Mouse (Mus musculus) bone marrow, adult 2 months (tissue): ENCODE data around the gene Vdac1. TPM values are rescaled to one million over a fixed set of nuclear protein-coding genes. Genes with fewer than 3 reads are reported as not detected.

Source experiments
- H3K27ac ChIP-seq: fragments of 200-500 bp; 2 replicates; pipeline ENCODE4 v1.5.1; 2012; ENCODE audit warnings: low read depth, mild to moderate bottlenecking, control low read depth, inconsistent platforms, low read length; ENCODE audit not compliant: control insufficient read depth, poor library complexity, insufficient read depth
- H3K4me1 ChIP-seq: fragments of 200-500 bp; 2 replicates; pipeline ENCODE4 v1.6.1; 2011; ENCODE audit warnings: low read length; ENCODE audit not compliant: control insufficient read depth, insufficient read depth
- H3K4me3 ChIP-seq: fragments of 200-500 bp; replicated peaks from 2 replicates; pipeline ENCODE3; 2011; ENCODE audit warnings: mild to moderate bottlenecking, low read depth, low read length, control low read depth; ENCODE audit not compliant: control insufficient read depth
- CTCF ChIP-seq: fragments of 200-500 bp; IDR thresholded peaks from 2 replicates; pipeline ENCODE4 v1.5.1; 2011; ENCODE audit warnings: low read length, control low read depth; ENCODE audit not compliant: control insufficient read depth, insufficient read depth
- POLR2A ChIP-seq: fragments of 200-500 bp; IDR thresholded peaks from 2 replicates; pipeline ENCODE4 v1.6.1; 2011; ENCODE audit warnings: low read depth, mild to moderate bottlenecking, control low read depth, low read length, borderline replicate concordance; ENCODE audit not compliant: control insufficient read depth
- WGBS: fragments of 180-500 bp; shearing (Covaris S2); methylation state at CpG from one replicate; pipeline ENCODE4 v1.1.7; 2018; 5-methylcytosine and 5-hydroxymethylcytosine counted together
- polyA plus RNA-seq: library from polyadenylated mRNA; stranded (reverse); fragments of >200 nt; gene quantifications from 2 replicates; pipeline ENCODE4 v1.2.4, GENCODE M21; 2011; ENCODE audit warnings: low replicate concordance; ENCODE audit not compliant: missing spikeins, insufficient read depth, insufficient read length

Vdac1 gene
- 68.5 and 89.4 TPM in 2 replicates for polyA plus RNA-seq

DNA sequence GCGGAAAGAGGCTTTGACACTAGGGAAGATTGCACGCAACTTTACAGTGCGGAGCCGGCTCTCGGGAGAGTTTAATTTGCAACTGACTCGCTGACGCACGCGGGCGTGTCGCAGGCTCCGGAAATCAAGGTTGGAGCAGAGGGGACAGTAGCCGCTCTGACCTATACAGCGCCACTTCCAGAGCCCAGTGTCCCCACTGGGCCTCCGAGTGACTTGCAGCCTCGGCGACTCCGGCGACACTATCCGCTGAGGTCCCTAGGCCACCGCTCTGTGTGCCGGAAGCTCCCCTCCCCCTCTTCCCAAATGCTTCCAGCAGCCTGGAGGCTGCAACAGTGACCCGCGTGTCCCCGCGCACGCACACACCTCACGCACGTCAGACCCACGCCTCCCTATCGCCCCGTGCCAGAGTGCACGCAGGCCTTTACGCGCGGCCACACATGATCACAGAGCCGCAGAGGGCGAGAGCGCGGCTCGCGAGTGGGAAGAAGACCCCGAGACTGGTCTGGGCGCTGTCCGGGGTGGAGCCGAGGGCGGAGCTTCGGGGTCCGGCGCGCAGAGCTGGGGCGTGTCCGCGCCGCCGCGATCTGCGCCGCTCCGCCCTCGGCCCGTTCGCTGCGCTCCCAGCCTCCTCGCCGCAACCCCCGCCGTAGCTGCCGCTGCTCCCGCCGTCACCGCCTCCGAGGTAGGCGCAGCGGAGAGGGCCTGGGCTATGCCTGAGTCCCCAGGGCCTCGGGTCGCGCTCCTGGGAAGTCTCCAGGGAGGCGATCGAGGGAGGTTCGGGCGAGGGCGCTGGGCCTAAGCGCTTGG lies at the start of gene Vdac1:
TSS of gene Vdac1 (plus strand) at position 390 of the 807 bp plus-strand sequence.
- under 1% methylated on average over 84 of the region's 84 CpGs for WGBS
- TF ChIP-seq CTCF (0 out of 2 replicates have a peak, but pooled peaks have one; percentile 14), POLR2A (peak; percentile 72)
- peak within 1 kb of the TSS; percentile 94 for H3K27ac ChIP-seq
- H3K4me3 ChIP-seq = peak within 1 kb of the TSS; percentile 98
- H3K4me1 ChIP-seq = peaks cover 2% of the 10 kb centered on the region; the same call in 1 of the 2 replicates

DNA sequence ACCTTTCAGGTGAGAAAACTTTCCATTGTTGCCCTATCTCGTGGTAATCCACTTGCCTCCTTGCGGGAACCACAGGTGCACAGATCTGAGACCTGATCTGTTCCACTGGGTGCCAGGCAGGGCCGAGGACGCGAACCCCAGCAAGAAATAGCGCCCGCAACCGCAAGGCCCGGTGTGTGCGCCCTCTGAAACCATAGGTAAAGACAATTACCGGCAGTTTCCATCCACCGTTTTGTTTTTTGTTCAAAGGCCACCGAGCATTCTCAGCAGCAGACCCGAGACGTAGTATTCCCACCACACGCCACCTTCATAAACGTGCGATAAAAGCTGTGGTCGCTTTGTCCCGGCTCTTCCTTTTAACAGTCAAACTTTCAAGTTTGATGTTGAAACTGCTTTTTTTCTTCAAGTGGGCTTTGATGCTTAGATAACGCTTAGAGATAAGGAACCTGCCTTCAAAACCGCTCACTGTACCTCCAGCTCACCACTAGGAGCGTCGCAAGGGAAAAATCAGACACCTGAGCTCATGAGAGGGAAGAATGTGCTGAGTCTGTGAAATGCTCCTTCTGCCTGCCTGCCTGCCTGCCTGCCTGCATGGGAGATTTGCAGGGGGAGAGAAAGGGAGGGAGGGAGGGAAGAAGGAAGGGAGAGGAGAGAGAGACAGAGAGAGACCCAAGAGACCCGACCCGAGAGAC lies 46.4 kb upstream of the Vdac1 start:
- WGBS = 4% methylated on average over 26 of the region's 26 CpGs
- no peaks in the 10 kb centered on the region for H3K4me1 ChIP-seq
- H3K27ac ChIP-seq = no peak overlapping the region
- no peak overlapping the region for H3K4me3 ChIP-seq
- no peak for TF ChIP-seq CTCF
- TF ChIP-seq POLR2A = no peak

DNA sequence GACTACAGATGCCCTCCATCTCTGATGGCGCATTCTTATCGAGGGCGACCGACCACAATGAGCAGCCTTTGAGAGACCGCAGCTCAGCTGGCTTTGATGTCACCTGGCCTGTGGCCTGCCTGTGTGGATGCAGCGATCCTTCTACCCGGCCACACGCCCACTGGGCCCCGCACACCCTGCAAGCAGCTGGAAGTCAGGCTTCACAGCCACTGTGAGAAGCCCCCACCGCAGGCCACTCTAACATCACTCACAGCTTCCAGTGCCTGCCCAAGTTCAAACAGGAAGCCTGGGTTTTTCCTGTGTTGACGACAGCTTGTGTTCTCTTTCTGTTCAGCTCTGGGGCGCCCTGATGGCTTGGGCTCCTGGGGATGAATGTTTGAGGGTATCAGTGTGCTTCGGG lies 42.2 kb upstream of the Vdac1 start:
- H3K4me3 ChIP-seq = no peak overlapping the region
- 5% methylated on average over 13 of the region's 13 CpGs for WGBS
- H3K4me1 ChIP-seq = no peaks in the 10 kb centered on the region
- H3K27ac ChIP-seq = peak overlapping the region; percentile 15; the same call in 1 of the 2 replicates
- no peak for TF ChIP-seq CTCF

DNA sequence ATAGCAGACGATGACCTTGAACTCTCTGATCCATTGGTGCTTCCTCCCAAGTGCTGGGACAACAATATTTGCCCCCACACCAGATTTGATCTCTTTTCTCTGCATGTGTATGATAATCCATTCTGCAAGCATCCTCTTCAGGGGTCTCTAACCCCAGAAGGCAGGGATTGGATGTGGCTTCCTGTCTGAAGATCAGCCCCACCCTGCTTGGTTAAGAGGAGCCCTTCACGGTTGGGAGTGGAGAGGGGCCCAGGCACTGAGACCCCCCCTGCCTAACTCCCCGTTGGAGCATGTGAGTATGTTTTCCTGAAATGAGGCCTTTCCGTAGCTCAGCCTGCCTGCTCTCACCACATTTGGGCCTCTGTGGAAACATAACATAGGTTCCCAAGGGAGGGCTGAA lies 41.0 kb upstream of the Vdac1 start:
- Histone ChIP-seq H3K27ac (no peak overlapping the region), H3K4me1 (no peaks in the 10 kb centered on the region), H3K4me3 (no peak overlapping the region)
- TF ChIP-seq POLR2A (no peak), CTCF (no peak)
- 55% methylated on average over 4 of the region's 4 CpGs for WGBS

DNA sequence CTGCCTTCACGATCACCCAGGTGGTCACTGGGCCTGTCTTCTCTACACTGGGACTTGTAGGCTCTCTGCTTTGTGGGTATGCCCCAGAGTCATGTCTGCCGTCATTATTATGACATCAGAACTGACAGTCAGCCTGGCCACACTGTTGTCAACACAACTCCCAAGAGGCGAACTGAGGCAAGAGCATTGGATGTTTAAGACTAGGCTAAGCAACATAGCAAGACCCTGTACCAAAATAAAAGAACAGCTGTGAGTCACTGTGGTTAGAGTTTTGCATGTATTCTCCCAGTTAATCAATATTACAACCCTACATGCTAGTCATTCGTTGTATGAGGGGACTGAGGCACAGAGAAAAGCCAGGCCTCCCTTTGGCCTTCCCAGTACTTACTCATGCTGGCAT lies 40.1 kb upstream of the Vdac1 start:
- Histone ChIP-seq H3K4me3 (no peak overlapping the region), H3K27ac (no peak overlapping the region), H3K4me1 (no peaks in the 10 kb centered on the region)
- TF ChIP-seq CTCF (no peak), POLR2A (no peak)
- 72% methylated on average over 4 of the region's 4 CpGs for WGBS

DNA sequence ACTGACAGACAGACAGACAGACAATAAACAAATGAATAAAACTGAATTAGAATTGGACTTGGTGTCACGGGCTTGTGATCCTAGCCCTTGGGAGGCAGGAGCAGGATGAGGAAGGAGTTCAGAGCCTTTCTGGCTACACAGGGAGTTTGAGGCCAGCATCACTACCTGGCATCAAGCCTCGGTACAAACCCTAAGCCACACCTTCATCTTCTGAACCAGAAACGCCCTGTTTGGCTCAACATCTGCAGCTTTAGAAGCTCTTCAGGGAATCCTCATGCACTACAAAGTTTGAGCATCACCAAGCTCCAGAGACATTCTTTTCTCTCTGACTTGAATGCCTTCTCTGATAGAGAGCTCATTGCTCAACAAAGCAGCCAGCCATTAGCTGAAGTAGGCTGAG lies 39.1 kb upstream of the Vdac1 start:
- TF ChIP-seq CTCF = no peak
- no peak for TF ChIP-seq POLR2A
- 61% methylated on average over 3 of the region's 3 CpGs for WGBS
- Histone ChIP-seq H3K27ac (no peak overlapping the region), H3K4me3 (no peak overlapping the region), H3K4me1 (no peaks in the 10 kb centered on the region)

DNA sequence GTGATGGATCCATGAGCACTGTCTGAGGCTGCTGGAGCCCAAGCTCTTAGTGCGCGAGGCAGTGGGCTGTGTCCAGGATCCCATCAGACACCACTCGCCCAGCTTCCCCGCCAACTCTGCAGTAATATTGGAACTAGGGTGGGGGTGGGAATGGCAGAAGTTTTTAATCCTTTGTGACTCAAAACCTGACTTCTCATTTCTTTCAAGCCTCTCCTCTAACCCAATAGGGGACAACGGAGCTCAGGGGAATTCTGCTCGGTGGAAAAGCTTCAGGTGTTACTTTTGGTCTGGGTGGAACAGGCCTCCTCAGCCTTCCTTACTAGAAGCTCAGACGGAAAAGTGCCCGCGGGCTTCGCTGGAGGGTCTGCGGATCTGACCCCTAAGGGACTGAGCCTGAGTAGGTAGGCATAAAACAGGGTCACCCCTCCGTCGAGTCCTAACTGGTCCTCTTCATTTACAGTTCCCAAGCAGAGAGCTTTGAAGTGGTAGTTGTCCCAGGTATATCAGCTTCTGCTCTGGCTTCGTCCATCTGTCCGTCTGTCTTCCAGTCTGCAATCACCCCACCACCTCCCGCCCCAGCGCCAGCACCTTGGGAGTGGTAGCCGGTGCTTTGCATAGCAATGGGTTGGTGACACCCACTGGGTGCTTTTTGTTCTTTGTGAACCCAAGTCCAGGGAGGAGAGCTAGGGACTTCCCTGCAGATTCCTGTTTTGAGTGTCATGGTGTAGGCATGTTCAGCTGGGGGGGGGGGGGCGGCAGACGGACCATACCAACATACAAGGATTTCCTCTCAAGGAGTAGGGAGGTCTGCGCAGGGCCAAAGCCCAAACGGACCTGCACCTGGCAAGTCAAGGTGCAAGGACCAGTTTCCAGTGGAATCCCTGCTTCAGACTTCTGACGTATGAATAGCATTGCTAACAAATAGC lies 36.0 kb upstream of the Vdac1 start:
- TF ChIP-seq CTCF (no peak), POLR2A (no peak)
- no peak overlapping the region for H3K4me3 ChIP-seq
- WGBS = 81% methylated on average over 23 of the region's 23 CpGs
- H3K27ac ChIP-seq = no peak overlapping the region
- H3K4me1 ChIP-seq = no peaks in the 10 kb centered on the region

DNA sequence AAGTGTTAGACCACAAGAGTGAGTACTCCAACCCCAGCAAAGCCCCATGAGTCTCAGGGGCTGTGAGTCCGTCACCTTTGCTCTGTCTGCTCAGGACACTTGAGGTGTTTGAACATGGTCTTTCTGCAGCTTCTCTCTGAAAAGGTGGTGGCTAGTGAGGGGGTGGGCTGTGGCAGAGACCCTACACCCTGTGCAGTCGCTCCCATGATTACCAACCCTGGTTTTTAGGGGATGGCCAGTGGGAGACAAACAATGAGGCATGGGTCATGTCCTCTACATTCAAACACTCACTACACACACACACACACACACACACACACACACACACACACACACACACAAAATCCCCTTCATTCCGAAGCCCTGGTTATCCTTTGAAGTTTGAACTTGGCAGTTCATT lies 33.3 kb upstream of the Vdac1 start:
- H3K27ac ChIP-seq = no peak overlapping the region
- H3K4me1 ChIP-seq = no peaks in the 10 kb centered on the region
- no peak overlapping the region for H3K4me3 ChIP-seq
- WGBS = 70% methylated on average over 3 of the region's 3 CpGs
- TF ChIP-seq CTCF (no peak), POLR2A (no peak)
